In genomic region chr4:117002543-117003521, GRCm38 (mm10) we compare ENCODE assay signal across 8 mouse cellular contexts. TPM values are rescaled to one million over a fixed set of nuclear protein-coding genes. Genes with fewer than 3 reads are reported as not detected.
DNase-seq lines count a peak whose midpoint lies in the region; ATAC-seq lines count a peak whose summit lies in the region.

No protein-coding gene starts in this region.

- no peaks in the 10 kb centered on the region for H3K9me3 ChIP-seq in lung, embryonic 16.5 days (ENCODE audit: control insufficient read depth, low read length)

- H3K4me2 ChIP-seq in lung, embryonic 16.5 days (ENCODE audit: low read depth, low read length): no peak overlapping the region

- no peaks in the 10 kb centered on the region for H3K27me3 ChIP-seq in lung, embryonic 16.5 days (ENCODE audit: control insufficient read depth, insufficient read depth, low read depth, low read length)

- H3K4me1 ChIP-seq in lung, embryonic 16.5 days (replicated peaks; ENCODE audit: control insufficient read depth, insufficient read depth, low read length): no peaks in the 10 kb centered on the region

- H3K27ac ChIP-seq in lung, embryonic 16.5 days (ENCODE audit: low read length): no peak overlapping the region

- H3K9ac ChIP-seq in lung, embryonic 16.5 days (ENCODE audit: low read length): no peak overlapping the region

- no peak overlapping the region for H3K4me3 ChIP-seq in lung, embryonic 16.5 days (ENCODE audit: low read length)

- peak; percentile 65 for DNase-seq in MN1 (ENCODE audit: low spot score)
- peak; percentile 40 for DNase-seq in c-Kit-negative CD71-positive TER-119-positive erythroid progenitor cells, embryonic 14.5 days (ENCODE audit: low read depth, low spot score)
- peak; percentile 77 for DNase-seq in heart, postnatal 4 days
- peak; percentile 38 for DNase-seq in large intestine, adult 2 months (ENCODE audit: low read depth, low spot score)
- peak; percentile 29 for DNase-seq in ovary, postnatal 10 days (ENCODE audit: low spot score)

- peak; percentile 69 for ATAC-seq in erythroblast, adult 5-6 weeks (replicated peaks; ENCODE audit: low FRiP score, poor library complexity, severe bottlenecking)
- ATAC-seq in lung, embryonic 16.5 days (ENCODE audit: low read depth): peak; percentile 62; the same call in 1 of the 2 replicates
- ATAC-seq in monocyte, adult 5-6 weeks (replicated peaks; ENCODE audit: insufficient number of reproducible peaks, low FRiP score, low TSS enrichment, poor library complexity, severe bottlenecking): no peak

- peaks cover 17% of the 10 kb centered on the region for H3K36me3 ChIP-seq in lung, embryonic 16.5 days (ENCODE audit: control insufficient read depth, insufficient read depth, low read length)

- 59% methylated on average over 38 of the region's 38 CpGs for WGBS in large intestine, adult 2 months
- WGBS in lung, embryonic 16.5 days: 51% methylated on average over 38 of the region's 38 CpGs

RNA-seq across cellular contexts. Expression of gene Hectd3, which starts 7.7 kb away (rescaled TPM):
- 5.8 and 7.9 TPM in 2 replicates for total RNA-seq in erythroblast, adult 5-6 weeks (2015; ENCODE audit: low replicate concordance)
- 7.8 and 12.3 TPM in 2 replicates for total RNA-seq in erythroblast, adult 5-6 weeks (2017; ENCODE audit: low replicate concordance)
- total RNA-seq in heart, postnatal 4 days (2021): 10 to 100 TPM; 11.3 to 15.1 TPM
- 71.2 and 117 TPM in 2 replicates for polyA plus RNA-seq in large intestine, adult 2 months (2012; rRNA removed)
- 8.0 and 9.0 TPM in 2 replicates for polyA plus RNA-seq in lung, embryonic 16.5 days (2015; fragmentation: Nextera tagmentation; extraction: Ambion mirVana)
- 30.1 to 41.4 TPM (median 32.5 TPM) in 3 replicates for total RNA-seq in monocyte, adult 5-6 weeks (2017)

RNA-seq across cellular contexts. Expression of gene Urod, which starts 8.6 kb away (rescaled TPM):
- total RNA-seq in erythroblast, adult 5-6 weeks (2015; ENCODE audit: low replicate concordance): 731 and 769 TPM in 2 replicates
- total RNA-seq in erythroblast, adult 5-6 weeks (2017; ENCODE audit: low replicate concordance): 989 and 1,487 TPM in 2 replicates
- total RNA-seq in heart, postnatal 4 days (2021): 10 to 100 TPM; 80.0 to 83.1 TPM
- polyA plus RNA-seq in large intestine, adult 2 months (2012; rRNA removed): 37.8 and 47.5 TPM in 2 replicates
- 102 and 107 TPM in 2 replicates for polyA plus RNA-seq in lung, embryonic 16.5 days (2015; fragmentation: Nextera tagmentation; extraction: Ambion mirVana)
- total RNA-seq in monocyte, adult 5-6 weeks (2017): 41.5 to 48.3 TPM (median 42.0 TPM) in 3 replicates

RNA-seq across cellular contexts. Expression of gene Eif2b3, which starts 16.4 kb away (rescaled TPM):
- total RNA-seq in erythroblast, adult 5-6 weeks (2015; ENCODE audit: low replicate concordance): 11.9 and 20.1 TPM in 2 replicates
- 7.2 and 10.0 TPM in 2 replicates for total RNA-seq in erythroblast, adult 5-6 weeks (2017; ENCODE audit: low replicate concordance)
- total RNA-seq in heart, postnatal 4 days (2021): 10 to 100 TPM; 19.1 to 20.1 TPM
- polyA plus RNA-seq in large intestine, adult 2 months (2012; rRNA removed): 5.2 and 7.1 TPM in 2 replicates
- polyA plus RNA-seq in lung, embryonic 16.5 days (2015; fragmentation: Nextera tagmentation; extraction: Ambion mirVana): 27.8 and 29.7 TPM in 2 replicates
- 12.4 to 16.2 TPM (median 13.1 TPM) in 3 replicates for total RNA-seq in monocyte, adult 5-6 weeks (2017)

Comparison
In these comparisons a context has a peak if more than half of its experiments do, and no peak if none do; other contexts are left out.
1. RNA of gene Urod, which starts 8.6 kb away (total RNA-seq): 731 to 1,487 TPM in erythroblast, adult 5-6 weeks; 80.0 to 83.1 TPM in heart, postnatal 4 days and 41.5 to 48.3 TPM in monocyte, adult 5-6 weeks; every median in the first group is over 4 times any median in the second.
2. Peak in every context shown above with its lines, with median percentiles within 50 percentile points of each other: DNase-seq.